Mouse (Mus musculus) cerebellum, adult 11-12 months (tissue): ENCODE results near the gene Gje1.

ENCODE experiments used
- DNase-seq: peaks from one replicate; pipeline ENCODE4 v3.0.0; 2022

The Gje1 gene

GRCm38 (mm10) chr10:14718114-14718513, at the start of gene Gje1:
TSS of gene Gje1 (minus strand) at chr10:14718214.
- DNase-seq = no peak

- no peak for DNase-seq
Observed at GRCm38 (mm10) chr10:14760618-14761017, 42.6 kb upstream of the Gje1 start.

- no peak for DNase-seq
Observed at GRCm38 (mm10) chr10:14759665-14760558, 41.9 kb upstream of the Gje1 start.

GRCm38 (mm10) chr10:14734285-14734684, 16.3 kb upstream of the Gje1 start:
- no peak for DNase-seq

GRCm38 (mm10) chr10:14725671-14726070, 7.7 kb upstream of the Gje1 start:
- no peak for DNase-seq

GRCm38 (mm10) chr10:14705072-14706066, 12.6 kb downstream of the Gje1 start, which contains the start of the genes Vta1 and Nmbr:
TSS of gene Vta1 (minus strand) at chr10:14705560.
TSS of gene Nmbr (plus strand) at chr10:14705591.
- DNase-seq = peak; percentile 98

GRCm38 (mm10) chr10:14703830-14704420, 14.1 kb downstream of the Gje1 start:
- no peak for DNase-seq

- no peak for DNase-seq
Observed at GRCm38 (mm10) chr10:14703239-14703638, 14.8 kb downstream of the Gje1 start.

GRCm38 (mm10) chr10:14690349-14690748, 27.7 kb downstream of the Gje1 start:
- no peak for DNase-seq

- DNase-seq = no peak
Observed at GRCm38 (mm10) chr10:14688785-14689442, 29.1 kb downstream of the Gje1 start.

GRCm38 (mm10) chr10:14685663-14686062, 32.4 kb downstream of the Gje1 start:
- no peak for DNase-seq

- DNase-seq = no peak
Observed at GRCm38 (mm10) chr10:14666147-14666546, 51.9 kb downstream of the Gje1 start.
